Mouse (Mus musculus) E14TG2a.4 (cell line): Measurements from ENCODE around the gene Tmem107.

ENCODE experiments used
- CTCF ChIP-seq: conservative IDR thresholded peaks from 2 replicates; pipeline ENCODE4 v1.5.1; 2014; ENCODE audit warnings: low read length
- POU5F1 ChIP-seq: IDR thresholded peaks from 2 replicates; pipeline ENCODE4 v1.6.1; 2014; ENCODE audit warnings: low read length, borderline replicate concordance

GRCm38 (mm10) chr11:69099177-69099914 is 28.7 kb downstream of the Tmem107 start:
- TF ChIP-seq CTCF (no peak), POU5F1 (no peak)
